Mouse (Mus musculus): ENCODE data around the gene Golt1a. TPM values are rescaled to one million over a fixed set of nuclear protein-coding genes. Genes with fewer than 3 reads are reported as not detected.

The Golt1a gene
- polyA plus RNA-seq, 2 experiments = 2.8 to 8.0 TPM

DNA sequence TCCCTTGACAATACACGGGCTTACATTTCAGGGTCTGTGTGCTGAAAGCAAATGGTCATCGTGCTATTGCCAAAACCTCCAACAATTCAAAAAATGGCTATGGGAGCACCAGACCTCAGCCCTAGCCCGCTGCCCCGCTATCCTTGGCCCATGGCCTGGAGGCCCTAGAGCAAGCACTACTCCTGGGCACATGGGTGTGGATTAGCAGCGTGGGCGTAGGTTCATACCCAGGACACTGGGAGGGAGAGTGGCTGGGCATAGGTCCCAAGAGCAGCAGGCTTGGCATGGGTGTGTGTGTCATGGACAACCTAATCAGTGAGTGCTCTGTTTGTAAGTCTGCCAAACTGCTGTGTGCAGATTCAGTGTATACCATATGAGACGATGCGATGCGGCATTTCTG is 13.2 kb upstream of the Golt1a start:
- TF ChIP-seq CTCF (IDR thresholded peaks at IDR 0.05; ENCODE audit: low read depth) (no peak), EP300 (IDR thresholded peaks at IDR 0.05; ENCODE audit: low read depth) (no peak)
- Histone ChIP-seq H3K4me3 (ENCODE audit: insufficient read depth in 1 of 2, low read depth in 2 of 2, low read length in 2 of 2) (no peak overlapping the region), H3K9ac (replicated peaks) (no peak overlapping the region), H3K4me1 (replicated peaks; ENCODE audit: control insufficient read depth in 2 of 2, insufficient read depth in 2 of 2, low read length in 1 of 2) (no peaks in the 10 kb centered on the region), H3K4me2 (ENCODE audit: low read depth) (no peak overlapping the region), H3K27ac (no peak overlapping the region), H3K27me3 (ENCODE audit: control insufficient read depth, insufficient read depth, low read length) (no peaks in the 10 kb centered on the region; the same call in 1 of the 2 replicates), H3K36me3 (replicated peaks; ENCODE audit: control insufficient read depth, insufficient read depth, low read depth) (no peaks in the 10 kb centered on the region), H3K9me3 (ENCODE audit: control insufficient read depth, low read length) (no peaks in the 10 kb centered on the region)
- DNase-seq (ENCODE audit: low read depth in 3 of 3, low spot score in 3 of 3) (no peak), ATAC-seq (ENCODE audit: insufficient read depth) (no peak)
- 73% methylated on average over 9 of the region's 9 CpGs for WGBS (ENCODE audit: insufficient replicate concordance)

DNA sequence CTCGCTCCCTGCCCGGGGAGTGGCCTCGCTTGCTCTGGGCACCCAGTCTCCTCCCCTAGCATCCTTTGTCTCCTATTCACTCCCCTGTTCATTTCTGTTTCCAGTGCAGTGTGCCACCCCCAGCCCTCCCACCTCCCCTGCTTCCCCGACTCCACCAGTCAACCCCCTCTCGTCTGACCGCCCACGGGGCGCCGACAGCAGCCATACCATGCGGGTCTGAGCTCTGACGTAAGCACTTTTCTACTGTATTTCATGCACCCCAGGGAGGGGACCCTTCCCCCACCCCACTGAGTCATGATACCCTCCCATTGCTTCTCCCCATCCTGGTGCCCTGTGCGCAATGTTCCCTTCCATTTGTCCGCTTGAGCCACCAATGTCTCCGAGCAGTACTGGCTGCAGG is 10.8 kb upstream of the Golt1a start:
- no peak for TF ChIP-seq EP300 (IDR thresholded peaks at IDR 0.05; ENCODE audit: low read depth)
- TF ChIP-seq CTCF (IDR thresholded peaks at IDR 0.05; ENCODE audit: low read depth) = no peak
- DNase-seq (ENCODE audit: low read depth in 3 of 3, low spot score in 3 of 3) (no peak), ATAC-seq (ENCODE audit: insufficient read depth) (no peak)
- H3K9ac ChIP-seq (replicated peaks) = no peak overlapping the region
- no peak overlapping the region for H3K27ac ChIP-seq
- no peaks in the 10 kb centered on the region for H3K9me3 ChIP-seq (ENCODE audit: control insufficient read depth, low read length)
- H3K4me3 ChIP-seq (ENCODE audit: insufficient read depth in 1 of 2, low read depth in 2 of 2, low read length in 2 of 2) = no peak overlapping the region
- WGBS (ENCODE audit: insufficient replicate concordance) = 45% methylated on average over 14 of the region's 14 CpGs
- H3K36me3 ChIP-seq (replicated peaks; ENCODE audit: control insufficient read depth, insufficient read depth, low read depth) = no peaks in the 10 kb centered on the region
- no peaks in the 10 kb centered on the region; the same call in 1 of the 2 replicates for H3K27me3 ChIP-seq (ENCODE audit: control insufficient read depth, insufficient read depth, low read length)
- no peak overlapping the region for H3K4me2 ChIP-seq (ENCODE audit: low read depth)
- H3K4me1 ChIP-seq (replicated peaks; ENCODE audit: control insufficient read depth in 2 of 2, insufficient read depth in 2 of 2, low read length in 1 of 2) = no peaks in the 10 kb centered on the region; a peak in 1 of 4 replicates

DNA sequence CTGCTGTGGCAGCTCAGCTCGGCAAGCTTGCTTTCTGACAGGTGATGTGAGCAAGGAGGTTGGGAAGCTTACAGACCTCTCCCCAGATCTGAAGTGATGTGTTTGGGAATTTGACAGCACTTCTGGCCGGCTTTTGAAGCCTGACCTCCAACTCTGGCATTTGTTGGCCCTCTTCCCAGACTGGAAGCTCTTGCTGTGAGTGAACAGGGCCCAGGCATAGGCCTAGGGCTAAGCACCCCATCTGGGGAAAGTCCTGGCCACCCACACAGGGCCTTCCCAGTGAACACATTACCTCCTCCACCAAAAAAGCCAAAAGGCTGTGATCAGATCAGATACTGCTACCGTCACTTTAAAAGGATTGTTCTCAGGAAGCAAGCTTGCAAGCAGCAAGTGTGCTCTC is 7.1 kb upstream of the Golt1a start:
- Histone ChIP-seq H3K9ac (replicated peaks) (no peak overlapping the region), H3K36me3 (replicated peaks; ENCODE audit: control insufficient read depth, insufficient read depth, low read depth) (no peaks in the 10 kb centered on the region), H3K27ac (no peak overlapping the region), H3K4me3 (ENCODE audit: insufficient read depth in 1 of 2, low read depth in 2 of 2, low read length in 2 of 2) (no peak overlapping the region), H3K4me1 (replicated peaks; ENCODE audit: control insufficient read depth in 2 of 2, insufficient read depth in 2 of 2, low read length in 1 of 2) (no peaks in the 10 kb centered on the region; a peak in 1 of 4 replicates), H3K27me3 (ENCODE audit: control insufficient read depth, insufficient read depth, low read length) (no peaks in the 10 kb centered on the region; the same call in 1 of the 2 replicates), H3K4me2 (ENCODE audit: low read depth) (no peak overlapping the region), H3K9me3 (ENCODE audit: control insufficient read depth, low read length) (no peaks in the 10 kb centered on the region)
- ATAC-seq (ENCODE audit: insufficient read depth) = no peak
- DNase-seq (ENCODE audit: low read depth in 3 of 3, low spot score in 3 of 3) = peak in 1 of 3 experiments; percentile 11
- WGBS (ENCODE audit: insufficient replicate concordance) = 29% methylated on average over 3 of the region's 3 CpGs
- TF ChIP-seq CTCF (IDR thresholded peaks at IDR 0.05; ENCODE audit: low read depth) (no peak), EP300 (IDR thresholded peaks at IDR 0.05; ENCODE audit: low read depth) (no peak)

DNA sequence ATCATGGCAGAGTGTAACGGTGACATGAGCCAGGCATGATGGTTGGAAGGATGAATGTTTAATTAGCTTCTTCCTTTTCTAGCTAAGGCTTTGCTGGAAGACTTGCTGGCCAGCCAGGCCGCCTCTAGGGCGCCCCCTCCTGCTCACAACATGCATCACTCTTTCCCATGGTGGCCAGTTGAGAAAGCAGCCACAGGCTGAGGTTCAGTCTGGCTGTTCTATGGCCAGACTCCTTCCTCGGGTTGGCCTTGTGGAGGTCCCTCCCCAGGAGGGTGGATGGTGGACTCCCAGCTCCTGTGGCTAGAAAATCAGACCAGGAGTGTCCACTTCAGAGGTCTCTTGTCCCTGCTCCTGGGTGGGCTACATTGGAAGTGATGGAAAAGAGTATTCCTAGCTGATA is 2.8 kb upstream of the Golt1a start:
- Histone ChIP-seq H3K4me3 (ENCODE audit: insufficient read depth in 1 of 2, low read depth in 2 of 2, low read length in 2 of 2) (no peak overlapping the region), H3K4me2 (ENCODE audit: low read depth) (no peak overlapping the region), H3K9me3 (ENCODE audit: control insufficient read depth, low read length) (no peaks in the 10 kb centered on the region), H3K4me1 (replicated peaks; ENCODE audit: control insufficient read depth in 2 of 2, insufficient read depth in 2 of 2, low read length in 1 of 2) (no peaks in the 10 kb centered on the region; a peak in 1 of 4 replicates), H3K36me3 (replicated peaks; ENCODE audit: control insufficient read depth, insufficient read depth, low read depth) (no peaks in the 10 kb centered on the region), H3K27me3 (ENCODE audit: control insufficient read depth, insufficient read depth, low read length) (no peaks in the 10 kb centered on the region), H3K9ac (replicated peaks) (no peak overlapping the region), H3K27ac (no peak overlapping the region)
- WGBS (ENCODE audit: insufficient replicate concordance) = 8% methylated on average over 4 of the region's 4 CpGs
- TF ChIP-seq EP300 (IDR thresholded peaks at IDR 0.05; ENCODE audit: low read depth) = no peak
- peak; percentile 89 for TF ChIP-seq CTCF (IDR thresholded peaks at IDR 0.05; ENCODE audit: low read depth)
- DNase-seq (ENCODE audit: low read depth in 3 of 3, low spot score in 3 of 3) (peak in 1 of 3 experiments; percentile 11), ATAC-seq (ENCODE audit: insufficient read depth) (no peak)

DNA sequence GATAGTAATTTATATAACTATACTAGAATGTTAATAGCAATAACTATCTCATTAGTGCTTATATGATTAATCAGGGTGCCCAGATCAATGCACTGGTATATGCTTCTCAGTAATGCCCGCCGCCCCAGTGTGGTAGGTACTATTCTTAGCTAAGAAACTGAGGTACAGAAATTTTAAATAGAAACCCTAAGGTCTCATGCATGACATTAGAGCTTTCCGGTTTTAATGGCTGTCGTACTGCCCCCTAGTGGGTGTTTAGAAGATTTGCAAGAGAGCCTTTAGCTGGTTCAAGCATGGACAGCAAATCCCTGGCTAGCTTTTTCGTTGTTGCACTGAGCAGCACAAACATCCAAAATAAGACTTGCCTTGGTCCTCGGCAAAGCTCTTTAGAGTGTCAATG is 2.3 kb upstream of the Golt1a start:
- no peaks in the 10 kb centered on the region for H3K27me3 ChIP-seq (ENCODE audit: control insufficient read depth, insufficient read depth, low read length)
- WGBS (ENCODE audit: insufficient replicate concordance) = 10% methylated on average over 6 of the region's 6 CpGs
- peak; percentile 69 for TF ChIP-seq CTCF (IDR thresholded peaks at IDR 0.05; ENCODE audit: low read depth)
- no peak for TF ChIP-seq EP300 (IDR thresholded peaks at IDR 0.05; ENCODE audit: low read depth)
- peak; percentile 28 to 37 (median 36) for DNase-seq (ENCODE audit: low read depth in 3 of 3, low spot score in 3 of 3)
- H3K9me3 ChIP-seq (ENCODE audit: control insufficient read depth, low read length) = no peaks in the 10 kb centered on the region
- no peak for ATAC-seq (ENCODE audit: insufficient read depth)
- H3K4me1 ChIP-seq (replicated peaks; ENCODE audit: control insufficient read depth in 2 of 2, insufficient read depth in 2 of 2, low read length in 1 of 2) = no peaks in the 10 kb centered on the region
- H3K4me2 ChIP-seq (ENCODE audit: low read depth) = no peak overlapping the region
- no peak overlapping the region for H3K4me3 ChIP-seq (ENCODE audit: insufficient read depth in 1 of 2, low read depth in 2 of 2, low read length in 2 of 2)
- no peak overlapping the region for H3K9ac ChIP-seq (replicated peaks)
- H3K27ac ChIP-seq = no peak overlapping the region
- no peaks in the 10 kb centered on the region for H3K36me3 ChIP-seq (replicated peaks; ENCODE audit: control insufficient read depth, insufficient read depth, low read depth)

Data from liver, embryonic 14.5 days (tissue).